Mouse (Mus musculus) G1E (cell line): Measurements from ENCODE around the gene Zbtb40. TPM values are rescaled to one million over a fixed set of nuclear protein-coding genes. Genes with fewer than 3 reads are reported as not detected.

Experiments used
- ATAC-seq: 2 replicates; pipeline ENCODE4 v1.8.0; 2016; ENCODE audit warnings: mild to moderate bottlenecking; ENCODE audit not compliant: insufficient number of reproducible peaks, poor library complexity, low FRiP score, severe bottlenecking; ENCODE audit errors: extremely low read depth
- DNase-seq: peaks from one replicate; pipeline ENCODE4 v3.0.0; 2012; ENCODE audit warnings: low spot score
- H3K27me3 ChIP-seq: 2 replicates; pipeline ENCODE4 v1.6.1; 2012; ENCODE audit warnings: mild to moderate bottlenecking, low read length, inconsistent platforms; ENCODE audit not compliant: insufficient read depth
- H3K36me3 ChIP-seq: replicated peaks from 2 replicates; pipeline ENCODE3; 2012; ENCODE audit warnings: mild to moderate bottlenecking, inconsistent platforms
- H3K4me1 ChIP-seq: 2 replicates; pipeline ENCODE4 v1.6.1; 2012; ENCODE audit warnings: low read depth, low read length, inconsistent platforms, mixed read lengths; ENCODE audit not compliant: insufficient read depth
- H3K4me3 ChIP-seq: 2 replicates; pipeline ENCODE4 v1.5.1; 2012; ENCODE audit warnings: low read depth, mild to moderate bottlenecking, inconsistent platforms, low read length, moderate library complexity, mixed read lengths
- H3K9me3 ChIP-seq: replicated peaks from 2 replicates; pipeline ENCODE4 v1.6.1; 2012; ENCODE audit warnings: inconsistent platforms
- CTCF ChIP-seq: IDR thresholded peaks from 2 replicates; pipeline ENCODE4 v1.5.1; 2012; ENCODE audit warnings: low read depth, low read length, inconsistent platforms, mixed read lengths
- GATA1 ChIP-seq: IDR thresholded peaks from 2 replicates; pipeline ENCODE4 v1.6.1; 2012; ENCODE audit warnings: borderline replicate concordance, low read length, inconsistent platforms, mixed read lengths
- GATA2 ChIP-seq: IDR thresholded peaks from 2 replicates; pipeline ENCODE4 v1.6.1; 2012; ENCODE audit warnings: low read depth, low read length, inconsistent platforms, borderline replicate concordance
- POLR2AphosphoS5 ChIP-seq: IDR thresholded peaks from 2 replicates; pipeline ENCODE4 v1.6.1; 2012; ENCODE audit warnings: low read depth, low read length, inconsistent platforms; ENCODE audit not compliant: insufficient replicate concordance
- TAL1 ChIP-seq: conservative IDR thresholded peaks from 2 replicates; pipeline ENCODE4 v1.6.1; 2012; ENCODE audit warnings: low read depth, low read length, inconsistent platforms, mixed read lengths
- polyA plus RNA-seq: library from polyadenylated mRNA; stranded (reverse); fragments of >175 nt; gene quantifications from 2 replicates; pipeline ENCODE4 v1.2.3, GENCODE M21; 2012
- total RNA-seq, 2 experiments: library from RNA; stranded (forward) in 1 of 2; stranded (reverse) in 1 of 2; fragments of 200-1000 nt in 1 of 2; fragments of >200 nt in 1 of 2; fragmentation: Nextera tagmentation in 1 of 2; gene quantifications; 2 replicates each; pipeline ENCODE4 v1.2.3; 2014 to 2017

Gene Zbtb40
- total and polyA plus RNA-seq, 3 experiments, result 14.4 to 17.8 (median 16.7) TPM

GRCm38 (mm10) chr4:137014654-137015475 lies 33.7 kb downstream of the Zbtb40 start:
- peak; percentile 48 for DNase-seq
- TF ChIP-seq POLR2AphosphoS5 (no peak), GATA2 (no peak), TAL1 (no peak), GATA1 (no peak), CTCF (no peak)
- Histone ChIP-seq H3K27me3 (no peaks in the 10 kb centered on the region), H3K4me3 (peak overlapping the region; percentile 63; the same call in 1 of the 2 replicates), H3K9me3 (no peaks in the 10 kb centered on the region), H3K36me3 (peaks cover 86% of the 10 kb centered on the region), H3K4me1 (peaks cover 45% of the 10 kb centered on the region)
- peak; percentile 62 for ATAC-seq

- Histone ChIP-seq H3K27me3 (no peaks in the 10 kb centered on the region), H3K9me3 (no peaks in the 10 kb centered on the region), H3K36me3 (peaks cover 90% of the 10 kb centered on the region), H3K4me3 (no peak overlapping the region; the same call in 1 of the 2 replicates), H3K4me1 (peaks cover 44% of the 10 kb centered on the region)
- no peak for DNase-seq
- TF ChIP-seq TAL1 (no peak), GATA2 (no peak), GATA1 (no peak), CTCF (no peak), POLR2AphosphoS5 (no peak)
- ATAC-seq, result no peak
Observed at GRCm38 (mm10) chr4:137014124-137014523, 34.5 kb downstream of the Zbtb40 start.

GRCm38 (mm10) chr4:137006966-137007365 lies 41.6 kb downstream of the Zbtb40 start:
- no peak for TF ChIP-seq GATA2
- TF ChIP-seq POLR2AphosphoS5, result no peak
- TF ChIP-seq CTCF, result no peak
- TF ChIP-seq GATA1, result no peak
- TF ChIP-seq TAL1, result no peak
- H3K9me3 ChIP-seq, result no peaks in the 10 kb centered on the region
- H3K36me3 ChIP-seq, result peaks cover 88% of the 10 kb centered on the region
- no peak overlapping the region for H3K4me3 ChIP-seq
- ATAC-seq (no peak), DNase-seq (no peak)
- no peaks in the 10 kb centered on the region for H3K27me3 ChIP-seq
- H3K4me1 ChIP-seq, result peaks cover 6% of the 10 kb centered on the region

- peaks cover 94% of the 10 kb centered on the region for H3K36me3 ChIP-seq
- no peaks in the 10 kb centered on the region for H3K27me3 ChIP-seq
- ATAC-seq (no peak), DNase-seq (no peak)
- TF ChIP-seq GATA1 (no peak), GATA2 (no peak), CTCF (no peak), TAL1 (no peak)
- no peak overlapping the region for H3K4me3 ChIP-seq
- H3K9me3 ChIP-seq, result no peaks in the 10 kb centered on the region
- H3K4me1 ChIP-seq, result no peaks in the 10 kb centered on the region; the same call in 1 of the 2 replicates
Observed at GRCm38 (mm10) chr4:137001825-137002224, 46.8 kb downstream of the Zbtb40 start.

- TF ChIP-seq GATA1 (no peak), GATA2 (no peak), CTCF (no peak), TAL1 (no peak), POLR2AphosphoS5 (no peak)
- DNase-seq (no peak), ATAC-seq (no peak)
- Histone ChIP-seq H3K27me3 (no peaks in the 10 kb centered on the region), H3K9me3 (no peaks in the 10 kb centered on the region), H3K4me1 (no peaks in the 10 kb centered on the region; the same call in 1 of the 2 replicates), H3K36me3 (peaks cover 93% of the 10 kb centered on the region), H3K4me3 (no peak overlapping the region)
Observed at GRCm38 (mm10) chr4:137001020-137001419, 47.6 kb downstream of the Zbtb40 start.

- no peaks in the 10 kb centered on the region for H3K27me3 ChIP-seq
- ATAC-seq (no peak), DNase-seq (no peak)
- H3K36me3 ChIP-seq, result peaks cover 96% of the 10 kb centered on the region
- no peaks in the 10 kb centered on the region for H3K9me3 ChIP-seq
- TF ChIP-seq CTCF (no peak), GATA2 (no peak), GATA1 (no peak), TAL1 (no peak), POLR2AphosphoS5 (no peak)
- no peak overlapping the region for H3K4me3 ChIP-seq
- H3K4me1 ChIP-seq, result no peaks in the 10 kb centered on the region; the same call in 1 of the 2 replicates
Observed at GRCm38 (mm10) chr4:136998371-136998770, 50.2 kb downstream of the Zbtb40 start.
